Mouse (Mus musculus) thymus, postnatal 4 days (tissue): ENCODE measurements around the gene Nat14.

ENCODE experiments used
- DNase-seq: peaks from one replicate; pipeline ENCODE4 v3.0.0; 2021

The Nat14 gene

DNA sequence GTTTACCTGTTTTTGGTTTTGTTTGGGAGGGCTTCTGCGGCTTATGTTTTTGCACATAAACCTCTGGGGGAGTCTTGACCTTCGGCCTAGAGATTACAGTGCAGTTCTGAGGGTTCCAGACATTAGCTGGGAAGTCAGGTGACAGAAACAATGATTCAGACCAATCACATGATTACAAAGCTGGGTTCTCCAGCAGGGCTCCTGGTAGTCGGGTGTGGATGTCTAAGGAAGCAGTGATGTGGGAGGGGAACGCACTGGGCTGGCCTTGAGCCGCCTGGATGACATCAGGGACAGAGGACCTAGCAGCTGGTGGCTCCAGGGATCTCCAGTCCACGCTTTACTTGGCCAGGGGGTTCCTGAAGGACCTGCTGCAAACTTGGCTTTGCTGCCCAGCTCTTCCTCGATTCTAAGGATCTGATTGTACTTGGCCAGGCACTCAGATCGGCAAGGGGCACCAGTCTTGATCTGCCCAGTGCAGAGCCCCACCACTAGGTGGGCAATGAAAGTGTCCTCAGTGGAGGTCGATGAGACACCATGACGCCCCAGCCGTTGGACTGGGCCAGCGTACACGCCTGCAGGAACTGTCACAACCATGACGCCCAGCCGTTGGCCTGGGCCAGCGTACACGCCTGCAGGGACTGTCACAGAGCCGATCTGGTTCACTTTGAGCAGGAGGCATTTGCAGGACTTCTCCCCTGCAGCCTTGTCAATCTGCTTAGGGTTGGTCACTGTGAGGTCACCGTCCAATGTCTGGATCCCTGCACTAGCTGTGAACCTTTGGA is 28.9 kb downstream of the Nat14 start:
- DNase-seq, result no peak

DNA sequence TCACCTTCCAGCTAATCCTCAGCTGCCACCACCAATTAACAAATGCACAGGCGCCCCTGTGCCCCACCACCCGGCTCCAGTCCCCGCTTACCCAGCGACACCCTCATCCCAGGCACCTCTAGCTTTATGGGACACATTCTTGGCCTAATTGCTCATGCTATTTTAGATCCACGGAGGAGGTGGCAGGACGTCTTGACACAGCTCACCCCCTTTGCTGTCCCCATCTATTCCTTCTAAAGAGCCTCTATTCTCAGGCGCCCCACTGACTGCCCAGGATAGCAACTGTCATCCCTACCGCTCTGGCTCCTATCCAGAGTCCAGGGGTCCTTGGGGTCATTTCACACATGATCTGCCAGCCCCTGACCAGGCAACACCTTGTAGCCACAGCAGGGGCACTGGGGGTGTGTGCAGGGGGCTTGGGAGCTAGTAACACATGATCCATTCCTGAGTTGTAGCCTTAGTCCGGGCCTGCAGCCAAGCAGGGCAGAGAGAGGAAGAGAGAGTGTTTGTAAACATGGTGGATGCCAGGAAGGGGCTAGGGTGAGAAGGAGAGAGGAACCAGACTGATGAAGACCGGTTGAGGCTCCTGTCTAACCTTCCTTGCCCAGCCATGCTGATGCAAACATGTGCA is 32.1 kb downstream of the Nat14 start:
- no peak for DNase-seq

DNA sequence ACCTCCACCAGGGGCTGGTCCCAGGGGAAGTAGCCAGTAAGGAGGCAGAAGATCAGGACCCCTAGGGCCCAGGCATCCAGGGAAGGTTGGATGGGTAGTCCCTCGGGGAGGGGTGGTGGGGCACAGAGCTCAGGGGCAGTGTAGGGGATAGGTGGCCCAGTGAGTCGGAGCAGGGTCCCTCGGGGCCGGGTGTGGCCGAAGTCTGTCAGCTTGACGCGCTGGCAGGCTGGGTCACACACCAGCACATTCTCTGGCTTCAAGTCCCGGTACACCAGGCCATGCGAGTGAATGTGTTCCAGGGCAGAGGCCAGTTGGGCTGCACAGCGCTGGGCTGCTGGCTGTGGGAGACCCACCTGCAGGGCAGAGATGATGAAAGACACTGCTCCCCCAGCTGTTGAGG is 35.5 kb downstream of the Nat14 start:
- no peak for DNase-seq

DNA sequence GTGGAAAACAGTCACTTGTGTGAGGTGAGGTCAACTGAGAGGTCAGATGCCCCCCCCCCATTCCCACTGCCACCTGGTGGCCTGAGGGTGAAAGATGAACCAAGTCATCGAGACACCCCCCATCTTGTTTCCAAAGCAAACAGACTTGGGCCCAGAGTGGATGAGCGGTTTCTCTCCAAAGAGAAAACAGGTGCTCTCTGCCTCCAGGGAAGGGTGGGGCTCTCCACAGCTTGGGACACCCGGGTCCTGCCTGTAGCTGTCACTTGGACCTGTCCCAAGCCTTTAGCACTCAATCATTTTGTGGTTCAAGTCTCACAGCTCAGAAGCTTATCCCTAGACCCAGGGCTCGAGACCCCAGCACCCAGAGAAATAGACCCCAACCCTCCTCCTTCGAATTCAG is 41.7 kb downstream of the Nat14 start:
- DNase-seq, result no peak

DNA sequence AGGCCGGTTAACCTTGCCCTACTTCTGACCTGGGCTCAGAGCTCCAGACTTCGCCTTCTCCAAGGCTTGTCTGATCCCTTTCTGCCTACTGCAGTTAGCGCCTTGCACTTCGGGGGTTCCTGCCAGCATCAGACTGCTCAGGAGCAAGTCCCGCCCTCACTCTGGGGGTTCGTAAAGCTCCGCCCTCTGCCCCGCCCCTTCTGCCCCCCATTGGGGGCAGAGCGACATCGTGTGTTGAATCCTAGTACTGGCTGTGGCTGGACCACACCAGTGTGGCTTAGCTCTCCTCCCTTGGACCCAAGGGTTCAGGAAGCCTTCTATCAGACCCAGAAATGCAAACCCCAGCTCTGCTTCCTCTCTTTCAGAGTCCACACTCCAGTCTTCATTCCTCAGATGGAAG is 42.4 kb downstream of the Nat14 start, which contains the start of gene Sbk2:
Gene Sbk2 (minus strand): TSS at position 135 of the 400 bp plus-strand sequence.
- peak; percentile 95 for DNase-seq

DNA sequence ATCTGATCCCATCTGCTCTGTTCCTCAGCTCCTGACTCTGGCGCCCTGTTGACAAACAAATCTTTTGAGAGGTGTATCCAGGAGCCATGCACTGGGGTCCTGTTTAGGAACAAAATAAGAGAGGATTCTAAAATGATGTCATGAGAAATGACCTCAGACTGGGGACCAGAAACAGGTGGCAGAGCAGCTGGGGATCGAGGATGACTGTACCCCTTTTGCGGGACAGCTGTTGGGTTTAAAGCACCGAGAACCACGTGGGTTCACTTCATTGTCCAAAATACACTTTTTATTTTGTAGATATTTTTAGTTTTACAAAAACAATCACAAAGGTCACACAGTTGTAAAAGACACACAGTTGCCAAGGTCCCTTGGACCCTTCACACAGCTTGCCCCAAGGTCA is 43.2 kb downstream of the Nat14 start:
- no peak for DNase-seq

DNA sequence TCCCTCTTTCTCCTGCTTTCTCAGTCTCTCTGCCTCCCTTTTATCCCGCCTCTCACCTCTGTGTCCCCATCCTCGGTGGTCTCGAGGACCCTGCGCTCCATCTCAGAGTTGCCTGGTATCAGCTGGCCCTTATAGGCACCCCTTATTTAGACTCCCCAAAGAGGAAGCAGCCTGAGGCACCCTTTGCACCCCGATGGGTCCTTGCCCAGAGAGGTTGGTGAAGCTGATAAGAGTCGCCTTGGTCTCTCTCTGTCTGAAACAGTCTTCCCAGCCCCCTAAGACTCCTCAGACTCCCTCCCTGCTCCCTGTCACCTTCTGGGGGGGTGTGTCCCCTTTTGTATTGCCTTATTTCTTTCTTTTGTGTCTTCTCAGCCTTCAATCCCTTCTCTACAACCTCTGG is 49.2 kb downstream of the Nat14 start, which contains the start of gene Sbk3:
Gene Sbk3 (minus strand): TSS at position 101 of the 400 bp plus-strand sequence.
- no peak for DNase-seq

DNA sequence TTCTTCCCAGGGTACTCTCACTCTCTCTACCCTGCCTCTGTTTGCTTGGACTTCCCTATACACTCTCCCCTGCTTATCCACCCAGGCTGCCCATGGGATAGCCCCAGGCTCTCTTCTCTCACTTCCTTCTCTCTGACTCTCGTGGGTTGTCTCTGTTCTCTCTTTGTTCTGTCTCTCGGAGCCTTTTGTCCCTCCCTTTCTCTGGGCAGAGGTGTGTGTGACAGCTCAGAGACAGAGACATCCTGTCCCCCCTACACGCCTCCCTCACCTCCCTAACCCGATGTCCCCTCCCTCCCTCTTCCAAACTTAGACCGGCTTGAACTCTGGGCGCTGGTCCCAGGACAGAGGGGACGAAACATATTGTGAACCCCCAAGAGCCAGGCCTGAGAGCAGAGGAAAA is 49.9 kb downstream of the Nat14 start:
- DNase-seq, result no peak

DNA sequence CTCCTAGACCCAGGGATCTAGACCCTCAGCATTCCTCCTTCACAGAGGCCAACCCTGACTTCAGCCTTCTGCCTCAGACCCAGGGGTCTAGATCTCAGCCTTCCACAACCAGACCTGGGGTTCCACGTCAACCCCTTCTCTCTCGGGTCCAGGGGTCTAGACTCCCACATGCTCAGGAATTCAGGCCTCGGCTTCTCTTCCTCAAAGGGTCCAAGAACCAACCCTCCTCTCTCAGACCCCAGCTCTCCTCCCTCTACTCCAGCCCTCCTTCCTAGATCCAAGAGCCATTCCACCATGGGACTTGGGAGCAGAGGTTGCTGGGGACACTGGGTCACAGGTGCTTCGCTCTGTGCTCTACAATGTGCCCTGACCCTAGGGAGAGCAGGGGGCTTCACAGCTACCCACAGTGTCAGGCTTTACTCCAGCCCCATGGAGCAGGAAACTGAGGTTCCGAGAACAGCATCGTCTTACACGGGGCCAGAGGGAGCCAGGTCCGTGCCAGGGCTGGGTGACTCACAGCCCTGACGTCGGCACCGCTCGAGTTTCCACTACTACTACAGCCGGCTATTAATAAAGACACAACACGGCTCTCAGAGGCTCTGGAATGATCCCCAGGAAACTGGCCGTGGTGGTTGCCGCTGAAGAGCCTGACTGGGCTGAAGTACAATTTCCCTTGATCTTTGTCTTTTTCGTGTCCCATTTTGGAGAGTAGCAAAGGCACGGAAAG is 50.7 kb downstream of the Nat14 start:
- DNase-seq, result no peak
